Mouse (Mus musculus): ENCODE data around the gene Gm10271. TPM values are rescaled to one million over a fixed set of nuclear protein-coding genes. Genes with fewer than 3 reads are reported as not detected.

The Gm10271 gene
- total and polyA plus RNA-seq, 2 experiments from 2014 or later, result not detected

- Histone ChIP-seq H3K4me1 (ENCODE audit: insufficient read depth, low read length) (no peaks in the 10 kb centered on the region), H3K27ac (ENCODE audit: low read depth, low read length) (no peak overlapping the region), H3K9ac (replicated peaks; ENCODE audit: low read length, poor library complexity, severe bottlenecking) (no peak overlapping the region), H3K27me3 (ENCODE audit: insufficient read depth, low read length) (no peaks in the 10 kb centered on the region), H3K9me3 (ENCODE audit: low read length) (no peaks in the 10 kb centered on the region), H3K4me2 (ENCODE audit: low read depth, low read length, poor library complexity, severe bottlenecking) (no peak overlapping the region), H3K4me3 (ENCODE audit: low read depth, low read length) (no peak overlapping the region), H3K36me3 (ENCODE audit: insufficient read depth, low read length) (no peaks in the 10 kb centered on the region)
- ATAC-seq (ENCODE audit: low FRiP score) (no peak), DNase-seq (ENCODE audit: low spot score) (no peak)
- no peak for TF ChIP-seq CTCF (IDR thresholded peaks at IDR 0.05)
- 43% methylated on average over 8 of the region's 8 CpGs for WGBS
Observed at GRCm38 (mm10) chr10:117011047-117011446, 38.6 kb upstream of the Gm10271 start.

- H3K27ac ChIP-seq (ENCODE audit: low read depth, low read length), result no peak overlapping the region
- H3K4me3 ChIP-seq (ENCODE audit: low read depth, low read length), result no peak overlapping the region
- H3K4me1 ChIP-seq (ENCODE audit: insufficient read depth, low read length), result no peaks in the 10 kb centered on the region
- H3K4me2 ChIP-seq (ENCODE audit: low read depth, low read length, poor library complexity, severe bottlenecking), result no peak overlapping the region
- H3K36me3 ChIP-seq (ENCODE audit: insufficient read depth, low read length), result no peaks in the 10 kb centered on the region
- TF ChIP-seq CTCF (IDR thresholded peaks at IDR 0.05), result no peak
- 85% methylated on average over 6 of the region's 6 CpGs for WGBS
- H3K9me3 ChIP-seq (ENCODE audit: low read length), result no peaks in the 10 kb centered on the region
- H3K9ac ChIP-seq (replicated peaks; ENCODE audit: low read length, poor library complexity, severe bottlenecking), result no peak overlapping the region
- ATAC-seq (ENCODE audit: low FRiP score) (no peak), DNase-seq (ENCODE audit: low spot score) (no peak)
- no peaks in the 10 kb centered on the region for H3K27me3 ChIP-seq (ENCODE audit: insufficient read depth, low read length)
Observed at GRCm38 (mm10) chr10:117009691-117010090, 37.3 kb upstream of the Gm10271 start.

- ATAC-seq (ENCODE audit: low FRiP score), result no peak
Observed at GRCm38 (mm10) chr10:117005707-117006464, 33.5 kb upstream of the Gm10271 start.

GRCm38 (mm10) chr10:117004695-117005094 lies 32.3 kb upstream of the Gm10271 start:
- Histone ChIP-seq H3K4me1 (ENCODE audit: insufficient read depth, low read length) (0 out of 2 replicates have a peak, but pooled peaks cover 3% of the 10 kb centered on the region), H3K4me3 (ENCODE audit: low read depth, low read length) (no peak overlapping the region), H3K27me3 (ENCODE audit: insufficient read depth, low read length) (no peaks in the 10 kb centered on the region), H3K27ac (ENCODE audit: low read depth, low read length) (no peak overlapping the region), H3K36me3 (ENCODE audit: insufficient read depth, low read length) (no peaks in the 10 kb centered on the region), H3K9me3 (ENCODE audit: low read length) (no peaks in the 10 kb centered on the region), H3K4me2 (ENCODE audit: low read depth, low read length, poor library complexity, severe bottlenecking) (no peak overlapping the region), H3K9ac (replicated peaks; ENCODE audit: low read length, poor library complexity, severe bottlenecking) (no peak overlapping the region)
- ATAC-seq (ENCODE audit: low FRiP score) (no peak), DNase-seq (ENCODE audit: low spot score) (no peak)
- no peak for TF ChIP-seq CTCF (IDR thresholded peaks at IDR 0.05)
- 41% methylated on average over 5 of the region's 5 CpGs for WGBS

More at GRCm38 (mm10) chr10:117005707-117006464, 33.5 kb upstream of the Gm10271 start:
- no peak overlapping the region for H3K9ac ChIP-seq (replicated peaks; ENCODE audit: low read length, poor library complexity, severe bottlenecking)
- no peaks in the 10 kb centered on the region for H3K9me3 ChIP-seq (ENCODE audit: low read length)
- no peak for DNase-seq (ENCODE audit: low spot score)
- 52% methylated on average over 12 of the region's 12 CpGs for WGBS
- TF ChIP-seq CTCF (IDR thresholded peaks at IDR 0.05), result no peak
- H3K27ac ChIP-seq (ENCODE audit: low read depth, low read length), result no peak overlapping the region
- no peak overlapping the region for H3K4me3 ChIP-seq (ENCODE audit: low read depth, low read length)
- H3K27me3 ChIP-seq (ENCODE audit: insufficient read depth, low read length), result no peaks in the 10 kb centered on the region
- no peak overlapping the region for H3K4me2 ChIP-seq (ENCODE audit: low read depth, low read length, poor library complexity, severe bottlenecking)
- no peaks in the 10 kb centered on the region for H3K36me3 ChIP-seq (ENCODE audit: insufficient read depth, low read length)
- 0 out of 2 replicates have a peak, but pooled peaks cover 3% of the 10 kb centered on the region for H3K4me1 ChIP-seq (ENCODE audit: insufficient read depth, low read length)

- 0 out of 2 replicates have a peak, but pooled peaks cover 3% of the 10 kb centered on the region for H3K4me1 ChIP-seq (ENCODE audit: insufficient read depth, low read length)
- no peak for TF ChIP-seq CTCF (IDR thresholded peaks at IDR 0.05)
- DNase-seq (ENCODE audit: low spot score) (no peak), ATAC-seq (ENCODE audit: low FRiP score) (no peak)
- no peak overlapping the region for H3K4me2 ChIP-seq (ENCODE audit: low read depth, low read length, poor library complexity, severe bottlenecking)
- H3K27me3 ChIP-seq (ENCODE audit: insufficient read depth, low read length), result no peaks in the 10 kb centered on the region
- H3K9ac ChIP-seq (replicated peaks; ENCODE audit: low read length, poor library complexity, severe bottlenecking), result no peak overlapping the region
- WGBS, result 58% methylated on average over 12 of the region's 12 CpGs
- no peaks in the 10 kb centered on the region for H3K36me3 ChIP-seq (ENCODE audit: insufficient read depth, low read length)
- H3K4me3 ChIP-seq (ENCODE audit: low read depth, low read length), result no peak overlapping the region
- H3K27ac ChIP-seq (ENCODE audit: low read depth, low read length), result no peak overlapping the region
- H3K9me3 ChIP-seq (ENCODE audit: low read length), result no peaks in the 10 kb centered on the region
Observed at GRCm38 (mm10) chr10:117000975-117001374, 28.6 kb upstream of the Gm10271 start.

- WGBS, result 83% methylated on average over 17 of the region's 17 CpGs
- no peak for ATAC-seq (ENCODE audit: low FRiP score)
Observed at GRCm38 (mm10) chr10:116998716-116999455, 26.5 kb upstream of the Gm10271 start.

More at GRCm38 (mm10) chr10:116998716-116999455, 26.5 kb upstream of the Gm10271 start:
- no peak overlapping the region for H3K27ac ChIP-seq (ENCODE audit: low read depth, low read length)
- no peak overlapping the region for H3K4me2 ChIP-seq (ENCODE audit: low read depth, low read length, poor library complexity, severe bottlenecking)
- H3K9me3 ChIP-seq (ENCODE audit: low read length), result no peaks in the 10 kb centered on the region
- no peaks in the 10 kb centered on the region for H3K4me1 ChIP-seq (ENCODE audit: insufficient read depth, low read length)
- H3K4me3 ChIP-seq (ENCODE audit: low read depth, low read length), result no peak overlapping the region
- TF ChIP-seq CTCF (IDR thresholded peaks at IDR 0.05), result no peak
- DNase-seq (ENCODE audit: low spot score), result no peak
- H3K9ac ChIP-seq (replicated peaks; ENCODE audit: low read length, poor library complexity, severe bottlenecking), result no peak overlapping the region
- H3K36me3 ChIP-seq (ENCODE audit: insufficient read depth, low read length), result no peaks in the 10 kb centered on the region
- no peaks in the 10 kb centered on the region for H3K27me3 ChIP-seq (ENCODE audit: insufficient read depth, low read length)

All from midbrain, postnatal 0 days (tissue).